Mouse (Mus musculus) layer of hippocampus, adult 18-20 months (tissue): ENCODE results near the gene Gm38393. TPM values are rescaled to one million over a fixed set of nuclear protein-coding genes. Genes with fewer than 3 reads are reported as not detected.

Source experiments
- DNase-seq, 2 experiments: peaks; one replicate each; pipeline ENCODE4 v3.0.0; 2022; ENCODE audit warnings: low spot score in 2 of 2
- long read RNA-seq: library from polyadenylated mRNA; stranded (forward); transcript quantifications from one replicate; pipeline ENCODE4 v2.0.0, GENCODE M21; 2021
- total RNA-seq, 2 experiments: library from RNA; stranded (reverse); gene quantifications; 2 replicates each; pipeline ENCODE4 v1.2.3; 2021

The Gm38393 gene
- total RNA-seq, result 10 to 100 TPM; 55.2 to 58.0 TPM
- long read RNA-seq, result 0 reads

DNA sequence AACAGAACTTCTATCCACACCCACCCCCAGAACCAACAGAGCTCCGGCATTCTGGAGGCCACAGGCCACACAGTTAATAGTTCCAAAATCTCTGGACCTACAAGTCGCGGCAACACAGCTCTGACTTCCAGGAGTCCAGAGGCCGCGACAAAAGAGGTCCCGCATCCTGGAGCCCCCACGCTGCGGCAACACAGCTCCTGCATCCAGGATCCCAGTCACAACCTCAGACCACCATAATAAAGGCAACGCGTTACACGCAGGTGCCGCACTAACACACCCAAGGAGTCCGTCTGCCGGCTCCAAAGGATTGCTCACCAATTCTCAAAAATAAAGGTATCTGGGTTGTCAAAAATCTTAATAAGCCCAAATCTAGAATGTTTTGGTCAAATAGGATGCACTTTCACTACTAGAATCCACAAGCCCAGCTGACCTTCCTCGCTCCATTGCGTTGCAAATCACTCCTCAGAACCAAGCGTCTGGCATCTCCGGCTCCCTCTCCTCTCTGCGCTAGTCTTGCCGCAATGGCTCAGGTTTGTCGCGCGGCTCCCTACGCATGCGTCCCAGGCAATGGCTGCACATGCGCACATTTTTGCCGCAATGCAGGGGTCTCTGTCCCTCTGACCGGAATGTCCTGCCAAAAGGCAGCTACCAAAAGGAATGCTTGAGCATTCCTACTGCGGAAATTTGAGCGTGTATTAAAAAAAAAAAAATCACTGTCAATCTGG lies at the start of gene Gm38393, which contains the start of gene Snurf:
Gene Gm38393, minus strand, starts transcription at position 459 of the 725 bp plus-strand sequence.
Gene Snurf, minus strand, starts transcription at position 444 of the 725 bp plus-strand sequence.
- DNase-seq, result peak; percentile 74 to 87

DNA sequence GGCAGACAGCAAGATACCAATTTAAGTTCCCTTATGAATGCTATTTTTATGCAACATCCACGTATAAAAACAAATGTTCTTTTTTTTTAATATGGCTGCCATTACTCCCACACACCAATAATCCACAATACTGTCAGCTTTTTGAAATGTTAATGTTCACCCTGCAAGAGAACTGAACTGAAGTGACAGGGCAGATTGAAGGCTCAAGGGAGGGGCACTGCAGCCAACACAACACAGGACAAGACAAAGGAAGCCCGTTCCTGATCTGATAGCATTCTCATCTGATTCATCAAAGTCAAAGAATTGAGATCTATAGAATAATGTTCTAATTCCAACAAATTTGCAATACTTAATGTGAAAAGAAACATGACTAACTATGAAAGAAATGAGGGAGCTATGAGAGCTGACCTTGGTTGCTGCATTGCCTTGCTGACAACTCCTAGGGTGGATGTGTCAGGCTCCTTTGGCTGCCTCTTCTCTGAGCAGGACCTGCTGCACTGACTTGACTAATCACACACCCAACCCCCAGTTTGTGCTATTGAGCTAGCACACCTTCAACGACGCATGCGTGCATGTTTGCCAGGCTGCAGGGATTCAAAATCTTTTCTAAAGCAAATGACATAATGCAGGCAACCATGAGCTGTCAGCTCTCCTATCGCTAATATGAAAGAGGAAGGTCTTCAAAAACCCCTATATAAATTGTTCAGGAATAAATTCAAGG lies 42.8 kb upstream of the Gm38393 start:
- DNase-seq, result peak; percentile 71 to 79

DNA sequence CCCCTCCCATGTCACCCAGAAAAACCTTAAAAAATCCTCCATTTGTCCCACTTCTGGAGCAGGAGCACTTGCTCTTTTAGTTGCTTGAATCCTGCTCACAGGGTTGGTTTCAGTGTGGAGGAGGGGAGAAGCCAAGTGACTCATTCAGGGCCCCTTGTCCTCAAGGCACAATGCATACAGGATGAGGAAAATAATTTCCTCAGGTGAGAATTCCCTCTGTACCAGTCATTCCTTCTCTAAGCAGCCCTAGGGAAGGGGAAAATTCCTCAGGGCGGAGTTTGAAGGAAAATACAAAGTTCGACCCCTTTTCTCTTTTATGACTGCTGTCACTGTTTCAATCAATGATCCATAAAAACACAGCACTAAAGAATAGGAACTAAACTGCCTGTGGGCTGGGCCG lies 8.3 kb upstream of the Gm38393 start:
- DNase-seq, result no peak

DNA sequence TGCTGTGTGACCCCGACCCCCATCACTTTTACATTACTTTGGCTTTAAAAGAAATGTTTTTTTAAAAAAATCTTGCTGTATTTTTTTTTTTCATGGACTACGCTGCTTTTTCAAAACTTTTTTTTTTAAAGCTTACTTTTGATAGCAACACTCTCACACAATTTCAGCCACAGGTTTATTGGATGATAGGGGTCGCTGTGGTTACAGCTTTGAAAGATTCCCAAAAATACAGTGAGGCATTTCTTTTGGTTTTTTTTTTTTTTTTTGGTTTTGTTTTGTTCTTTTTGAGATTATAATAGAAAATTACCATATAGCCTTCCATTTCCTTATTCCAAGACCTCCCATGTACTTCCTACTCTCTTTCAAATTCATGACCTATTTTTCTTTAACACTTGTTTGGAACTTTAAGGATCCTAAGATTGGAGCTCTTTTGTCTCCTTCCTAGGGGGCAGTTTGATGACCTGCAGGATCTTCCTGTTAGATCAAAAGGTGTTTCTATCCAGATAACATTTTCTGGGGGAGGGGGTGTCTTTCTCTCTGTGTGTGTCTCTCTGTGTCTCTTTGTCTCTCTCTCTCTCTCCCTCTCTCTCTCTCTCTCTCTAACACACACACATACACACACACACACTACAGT lies 3.0 kb upstream of the Gm38393 start:
- no peak for DNase-seq

DNA sequence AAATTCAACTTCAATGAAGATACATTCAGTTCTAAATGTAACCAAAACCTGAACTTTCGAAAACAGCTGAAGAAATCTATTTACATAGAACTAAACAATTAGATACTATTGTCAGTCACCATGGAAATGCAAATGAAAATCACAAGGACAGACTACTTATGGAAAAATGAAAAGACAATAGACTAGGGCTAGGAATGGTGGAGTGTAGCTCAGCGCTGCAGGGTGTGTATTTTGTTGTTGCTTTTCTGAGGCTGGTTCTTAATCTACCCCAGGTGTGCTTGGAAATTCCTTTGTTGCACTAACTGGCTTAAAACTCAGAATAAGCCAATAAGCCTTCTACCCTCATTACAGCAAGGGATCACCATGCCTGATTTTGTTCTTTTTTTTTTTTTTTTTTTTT lies 1.4 kb upstream of the Gm38393 start:
- DNase-seq, result no peak

DNA sequence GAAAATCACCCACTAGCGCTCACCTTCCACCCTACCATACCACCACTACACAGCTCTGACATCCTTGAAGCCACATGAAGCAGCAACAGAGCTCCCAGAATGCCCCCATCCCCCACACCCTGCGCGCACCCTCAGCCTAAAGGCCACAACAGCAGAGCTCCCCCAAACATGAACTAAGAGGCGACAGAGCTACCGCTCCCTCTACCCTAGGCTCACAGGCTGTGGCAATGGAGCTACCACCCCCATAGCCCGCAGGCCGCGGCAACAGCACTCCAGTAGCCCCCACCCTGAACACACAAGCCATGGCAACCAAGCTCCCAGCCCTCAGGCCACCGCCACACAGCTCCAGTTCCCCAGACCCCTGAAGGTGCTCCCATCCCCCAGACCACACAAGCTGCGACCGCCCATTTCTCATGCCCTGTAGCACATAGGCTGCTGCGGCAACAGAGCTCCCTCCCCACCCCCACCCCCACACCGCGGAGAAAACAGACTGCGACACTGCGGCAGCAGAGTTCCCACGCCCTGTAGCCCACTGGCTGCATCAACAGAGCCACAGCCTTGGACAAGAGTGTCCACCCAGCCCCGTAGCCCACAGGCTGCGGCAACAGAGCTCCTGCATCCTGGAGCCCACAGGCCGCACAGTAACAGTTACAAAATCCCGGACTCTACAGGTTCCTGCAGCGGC lies 801 bp downstream of the Gm38393 start:
- peak; percentile 21 to 48 for DNase-seq

DNA sequence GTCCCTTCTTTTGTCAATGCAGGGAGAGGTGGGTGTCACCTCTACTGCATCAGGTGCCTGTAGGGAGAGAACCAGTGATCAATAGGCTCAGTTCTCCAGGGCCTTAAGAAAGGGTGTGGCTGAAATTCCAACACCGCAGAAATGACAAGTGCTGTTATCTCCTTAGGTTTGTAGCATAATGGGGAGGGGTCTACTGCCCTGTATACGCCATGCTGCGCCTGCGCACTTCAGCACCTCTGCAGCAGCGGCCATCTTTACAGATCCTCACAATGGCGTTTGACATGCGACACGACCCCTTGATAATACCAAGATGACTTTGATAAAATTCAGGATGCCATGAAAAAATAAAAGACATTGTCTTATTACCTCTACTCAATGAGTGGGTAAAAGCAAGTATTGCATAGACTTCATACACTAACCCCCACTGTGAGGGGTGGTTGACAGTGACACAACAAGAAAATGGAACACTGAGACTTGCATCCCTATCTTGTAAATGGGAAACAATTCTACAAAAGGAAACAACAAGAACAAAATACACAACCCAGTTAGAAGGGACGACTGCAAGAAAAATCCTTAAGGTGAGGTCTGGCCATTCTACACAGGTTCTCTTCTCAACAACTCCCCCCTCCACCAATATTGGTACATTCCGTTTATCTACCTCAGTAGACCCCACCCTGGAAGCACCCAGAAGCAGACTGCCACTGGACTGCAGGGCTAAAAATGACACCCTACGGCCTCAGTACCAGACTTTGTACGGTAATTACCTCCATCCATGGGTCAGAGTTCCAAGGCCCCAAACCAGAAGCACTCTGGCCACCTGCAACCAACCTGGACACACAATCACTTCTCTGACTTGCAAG lies 1.6 kb downstream of the Gm38393 start:
- DNase-seq, result peak; percentile 11 to 51

- no peak for DNase-seq
These were observed 26.2 kb downstream of the Gm38393 start for GRCm38 (mm10) chr7:59978646-59979045.

Other genes with a start within 250 kb of the Gm38393 start
- gene Snurf, start within 50 bp of the Gm38393 start, total RNA-seq, result 1,000 to 10,000 TPM; 2,266 to 2,412 TPM
- 100 to 1,000 TPM; 817 to 838 TPM for gene Snrpn, start 135.2 kb upstream of the Gm38393 start, total RNA-seq